Mouse (Mus musculus): ENCODE results near the gene Atp6v0d1.

The Atp6v0d1 gene

DNA sequence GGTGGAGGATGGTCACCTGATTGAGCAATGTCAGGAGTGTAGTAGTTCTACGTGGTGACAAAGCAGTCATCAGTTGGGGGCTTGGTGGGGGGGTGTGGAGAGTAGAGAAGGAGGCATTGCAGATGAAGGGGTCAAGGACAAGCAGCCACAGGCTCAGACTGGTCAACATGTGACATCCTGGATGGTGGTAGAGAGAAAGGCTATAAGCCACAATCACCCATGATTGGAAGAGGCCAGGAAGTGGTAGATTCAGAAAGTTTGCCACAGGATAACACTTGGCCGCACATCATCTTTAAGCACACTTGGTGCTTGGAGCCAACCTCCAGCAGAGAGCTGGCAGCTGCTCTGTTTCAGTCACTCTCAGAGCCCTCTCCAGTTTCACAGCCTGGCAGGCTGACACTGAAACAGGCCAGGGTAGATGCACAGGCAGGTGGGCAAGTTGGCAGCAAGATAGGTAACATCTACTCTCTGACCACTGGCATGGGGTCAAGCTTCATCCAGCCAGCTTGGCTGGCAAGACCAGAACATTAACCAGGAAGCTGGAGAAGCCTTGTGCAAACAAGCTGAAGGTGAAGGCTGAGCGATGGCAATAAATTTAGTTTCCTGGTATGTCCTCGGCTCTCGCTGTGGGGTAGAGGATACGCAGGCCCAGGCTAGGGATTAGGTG, 28.7 kb downstream of the Atp6v0d1 start:
- peak in 1 of 2 experiments; percentile 38 for DNase-seq (ENCODE audit: low spot score in 2 of 2)

DNA sequence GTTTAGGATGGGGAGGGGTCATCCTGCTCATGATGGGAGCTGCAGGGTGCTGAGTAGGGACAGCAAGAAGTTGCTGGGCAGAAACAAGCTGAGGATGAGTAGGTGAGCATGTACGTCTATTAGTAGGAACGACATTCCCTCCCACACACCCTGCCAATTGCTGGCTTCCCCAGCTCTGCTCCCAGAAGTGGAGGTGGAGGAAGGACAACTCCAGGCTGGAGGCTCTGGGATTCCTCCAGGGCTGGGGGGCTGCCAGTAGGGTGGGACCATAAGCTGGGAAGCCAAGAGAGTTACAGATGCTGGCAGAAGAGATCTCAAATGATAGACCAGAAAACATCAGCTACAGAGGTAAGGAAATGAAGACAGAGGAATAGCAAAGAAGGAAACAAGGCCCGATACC, 29.3 kb downstream of the Atp6v0d1 start:
- no peak for DNase-seq (ENCODE audit: low spot score in 2 of 2)

DNA sequence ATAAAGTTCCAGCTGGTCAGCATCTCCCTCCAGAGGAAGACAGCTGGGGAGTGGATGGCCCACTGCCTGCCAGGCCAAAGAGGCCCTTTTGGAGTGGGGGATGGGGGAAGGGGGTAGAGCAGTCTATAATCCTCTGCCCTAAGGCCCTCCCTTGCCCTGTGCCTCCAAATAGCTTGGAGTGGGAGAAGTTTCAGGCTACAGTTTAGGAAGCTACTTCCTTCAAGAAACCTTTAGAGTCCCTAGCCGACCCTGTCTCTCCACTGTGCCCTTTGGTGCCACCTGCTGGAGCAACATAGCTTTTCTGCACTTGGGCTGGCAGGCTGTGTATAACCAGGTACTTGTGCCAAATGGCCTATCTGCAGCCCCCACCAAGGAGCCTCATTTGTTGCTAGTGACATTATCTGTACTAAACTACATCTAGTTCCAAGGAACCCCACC, 31.9 kb downstream of the Atp6v0d1 start:
- peak in 1 of 2 experiments; percentile 72 for DNase-seq (ENCODE audit: low spot score in 2 of 2)

GRCm38 (mm10) chr8:105533439-105533838, 32.4 kb downstream of the Atp6v0d1 start:
- peak in 1 of 2 experiments; percentile 31 for DNase-seq (ENCODE audit: low spot score in 2 of 2)

DNA sequence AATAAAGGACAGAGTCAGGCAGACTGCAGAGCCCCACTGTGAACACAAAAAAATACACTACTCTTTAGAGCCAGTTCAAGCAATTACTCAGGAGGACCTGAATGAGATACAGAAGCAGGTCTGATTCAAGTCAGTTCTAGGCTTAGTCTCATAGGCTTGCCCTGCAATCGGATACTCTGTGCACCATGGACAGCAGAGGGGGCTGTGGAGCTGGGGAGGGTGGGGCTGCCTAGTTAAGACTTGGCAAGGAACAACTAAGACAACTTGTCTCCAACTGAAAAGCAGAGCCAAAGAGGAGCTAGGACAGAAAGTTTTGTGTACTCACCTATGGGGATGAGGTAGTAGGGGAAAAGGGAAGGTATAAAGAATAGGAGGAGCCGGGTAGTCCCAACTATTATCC, 34.1 kb downstream of the Atp6v0d1 start:
- DNase-seq (ENCODE audit: low spot score in 2 of 2): peak in 1 of 2 experiments; percentile 68

DNA sequence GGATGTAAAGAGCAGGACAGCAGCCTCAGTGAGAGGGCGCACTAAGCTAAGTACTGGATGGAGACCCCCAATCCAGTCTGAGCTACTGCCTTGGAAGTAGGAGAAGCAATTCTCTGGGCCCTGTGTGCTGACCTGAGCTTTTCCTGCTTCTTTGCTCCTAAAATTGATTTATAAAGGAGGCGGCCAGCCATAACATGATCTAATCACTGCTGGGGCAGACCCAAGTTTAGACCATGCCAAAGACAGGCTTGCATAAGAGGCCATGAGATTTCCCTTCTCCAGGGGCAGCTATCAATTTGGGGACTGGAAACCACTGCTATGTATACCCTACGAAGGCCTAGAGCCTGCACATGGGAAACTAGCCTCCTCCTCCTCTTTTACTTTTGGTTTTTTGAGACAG, 36.6 kb downstream of the Atp6v0d1 start:
- DNase-seq (ENCODE audit: low spot score in 2 of 2): peak in 1 of 2 experiments; percentile 70

- DNase-seq (ENCODE audit: low spot score in 2 of 2): no peak
Observed at GRCm38 (mm10) chr8:105528206-105528605, 37.6 kb downstream of the Atp6v0d1 start.

DNA sequence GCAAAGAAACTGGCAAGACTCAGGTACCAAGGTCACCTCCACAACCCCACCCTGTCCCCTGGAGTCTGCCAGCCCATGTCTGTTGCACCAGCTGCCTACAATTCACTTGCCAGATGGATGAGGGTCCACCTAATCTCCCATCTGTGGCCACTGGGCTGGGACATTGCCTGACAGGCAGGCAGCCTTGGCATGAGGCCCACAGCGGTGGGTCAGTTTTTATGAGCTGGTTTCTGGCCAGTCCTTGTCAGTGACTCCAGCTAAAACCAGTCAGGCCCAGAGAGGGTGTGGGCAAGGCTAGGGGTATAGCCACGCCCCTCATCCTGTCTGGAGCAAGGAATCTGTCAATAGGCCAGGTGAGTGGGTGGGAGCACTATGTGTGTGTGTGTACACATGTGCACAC, 38.7 kb downstream of the Atp6v0d1 start:
- DNase-seq (ENCODE audit: low spot score in 2 of 2): no peak

- no peak for DNase-seq (ENCODE audit: low spot score in 2 of 2)
Observed at GRCm38 (mm10) chr8:105522890-105523289, 43.0 kb downstream of the Atp6v0d1 start.

GRCm38 (mm10) chr8:105521995-105522769, 43.7 kb downstream of the Atp6v0d1 start:
- no peak for DNase-seq (ENCODE audit: low spot score in 2 of 2)

- no peak for DNase-seq (ENCODE audit: low spot score in 2 of 2)
Observed at GRCm38 (mm10) chr8:105521061-105521460, 44.8 kb downstream of the Atp6v0d1 start.

GRCm38 (mm10) chr8:105520521-105520920, 45.3 kb downstream of the Atp6v0d1 start:
- no peak for DNase-seq (ENCODE audit: low spot score in 2 of 2)

DNA sequence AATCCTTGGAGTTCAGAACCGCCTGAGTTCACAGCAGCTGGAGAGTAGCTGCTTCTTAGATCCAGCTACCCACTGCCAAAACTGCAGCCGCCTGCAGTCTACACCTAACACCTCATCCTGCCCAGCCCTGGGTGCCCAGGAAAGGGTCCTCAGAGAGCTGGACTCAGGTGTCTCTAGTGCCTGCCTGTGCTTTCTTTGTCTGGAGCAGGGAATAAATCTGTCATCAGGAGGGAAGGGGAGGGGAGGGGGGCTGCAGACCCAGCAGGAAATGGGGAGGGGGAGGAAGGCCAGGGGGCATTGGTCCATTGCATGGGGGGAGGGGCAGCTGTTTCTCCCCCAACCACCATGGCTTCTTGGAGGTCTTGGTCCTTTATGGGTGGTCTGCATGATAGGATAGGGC, 46.3 kb downstream of the Atp6v0d1 start:
- no peak for DNase-seq (ENCODE audit: low spot score in 2 of 2)

DNA sequence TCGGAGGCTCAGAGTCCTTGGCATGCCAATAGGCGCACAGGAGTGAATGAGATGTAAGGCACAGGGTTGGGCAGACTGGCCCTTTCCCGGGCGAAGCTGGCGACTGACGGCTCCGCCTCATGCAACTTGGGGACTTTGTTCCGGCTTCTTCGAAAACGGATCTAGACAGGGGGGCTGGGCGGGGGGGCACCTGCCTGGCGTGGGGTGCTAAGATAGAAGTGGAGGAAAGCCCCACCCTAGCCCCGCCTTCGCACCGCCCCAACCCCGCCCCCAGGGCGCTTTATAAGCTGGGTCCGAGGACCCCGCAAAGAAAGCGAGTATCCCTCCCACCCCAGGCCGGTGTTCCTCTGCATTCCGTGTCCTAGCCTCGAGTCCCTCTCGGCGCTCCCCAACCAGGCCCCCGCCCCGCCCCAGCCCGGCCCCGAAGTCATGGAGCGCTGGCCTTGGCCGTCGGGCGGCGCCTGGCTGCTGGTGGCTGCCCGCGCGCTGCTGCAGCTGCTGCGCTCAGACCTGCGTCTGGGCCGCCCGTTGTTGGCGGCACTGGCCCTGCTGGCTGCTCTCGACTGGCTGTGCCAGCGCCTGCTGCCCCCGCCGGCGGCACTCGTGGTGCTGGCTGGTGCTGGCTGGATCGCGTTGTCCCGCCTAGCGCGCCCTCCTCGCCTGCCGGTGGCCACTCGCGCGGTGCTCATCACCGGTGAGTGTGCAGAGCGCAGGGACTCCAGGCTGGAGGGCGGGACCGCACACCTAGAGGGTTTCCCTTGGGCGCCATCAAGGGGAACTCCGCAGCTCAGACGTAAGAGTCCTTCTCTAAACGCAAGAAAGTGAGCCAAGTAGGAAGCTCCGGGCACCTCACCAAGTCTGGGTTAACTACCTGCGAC, 47.2 kb downstream of the Atp6v0d1 start, which contains the start of gene Hsd11b2:
Gene Hsd11b2, plus strand, starts transcription at position 320 of the 878 bp plus-strand sequence.
- peak in 1 of 2 experiments; percentile 34 for DNase-seq (ENCODE audit: low spot score in 2 of 2)

DNA sequence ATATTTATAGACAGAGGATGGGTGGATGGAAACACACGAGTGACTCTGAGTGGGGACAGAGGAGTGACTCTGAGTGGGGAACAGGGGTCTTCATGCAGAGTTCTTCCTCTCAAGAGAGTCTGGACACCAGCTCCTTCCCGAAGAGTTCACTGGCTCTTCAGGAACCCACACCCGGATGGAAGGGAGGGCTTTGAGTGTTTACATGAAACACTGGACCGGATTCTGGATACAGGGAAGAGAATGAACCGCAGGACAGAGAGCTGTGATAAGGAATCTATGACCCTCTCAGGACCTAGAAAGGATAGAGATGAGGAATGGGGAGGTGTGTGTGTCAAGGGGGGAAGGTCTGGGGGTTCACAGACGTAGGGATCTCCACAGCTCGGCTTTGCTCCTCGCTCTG, 48.5 kb downstream of the Atp6v0d1 start:
- no peak for DNase-seq (ENCODE audit: low spot score in 2 of 2)

DNA sequence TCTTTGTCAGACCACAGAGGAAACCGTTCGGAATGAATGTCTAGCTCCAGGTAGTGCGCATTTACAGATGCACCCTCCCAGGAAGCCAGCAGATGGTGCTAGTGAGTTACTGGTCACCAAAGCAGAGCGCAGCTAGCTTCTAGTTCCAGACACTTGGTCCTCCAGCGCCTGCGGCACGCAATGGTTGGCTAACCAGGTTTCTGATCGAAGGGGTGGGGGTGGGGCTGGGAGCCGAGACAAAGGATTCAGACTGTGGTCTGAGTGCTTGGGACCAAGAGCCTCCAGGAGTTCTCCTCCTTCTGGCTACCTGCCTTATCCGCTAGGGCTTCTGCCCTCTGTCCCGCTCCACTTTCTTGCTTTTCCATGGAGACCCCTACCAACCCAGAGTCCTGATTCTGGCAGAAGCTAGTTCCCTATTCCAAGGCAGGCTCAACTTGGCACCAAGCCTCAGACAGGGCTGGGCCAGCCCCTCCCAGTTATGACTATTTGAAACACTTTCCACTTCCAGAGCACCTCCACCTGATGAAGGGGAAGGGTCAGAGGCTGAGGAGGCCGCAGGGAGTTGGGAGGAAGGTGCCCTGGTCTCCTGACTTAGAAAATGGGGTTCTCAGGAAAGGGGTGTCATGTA, 49.7 kb downstream of the Atp6v0d1 start:
- DNase-seq (ENCODE audit: low spot score in 2 of 2): peak; percentile 64 to 75

DNA sequence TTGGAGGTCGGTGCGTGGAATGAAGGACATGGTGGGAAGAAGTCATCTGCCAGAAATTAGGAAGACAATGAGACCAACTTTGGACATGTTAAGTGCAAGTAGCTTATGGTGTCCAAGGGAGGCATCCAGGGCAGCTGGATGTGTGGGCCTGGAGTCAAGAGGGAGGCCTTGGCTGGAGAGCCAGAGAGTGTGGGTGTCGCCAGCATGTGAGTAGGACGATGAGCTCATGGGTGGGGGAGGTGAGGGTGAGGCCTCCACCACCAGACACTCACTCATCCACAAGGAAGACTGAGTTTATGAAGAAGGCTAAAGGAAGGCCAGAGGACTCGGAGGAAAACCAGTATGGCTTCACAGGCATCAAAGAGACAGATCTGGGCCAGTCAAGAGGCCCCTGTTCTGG, 51.2 kb downstream of the Atp6v0d1 start:
- peak in 1 of 2 experiments; percentile 64 for DNase-seq (ENCODE audit: low spot score in 2 of 2)

- no peak for DNase-seq (ENCODE audit: low spot score in 2 of 2)
Observed at GRCm38 (mm10) chr8:105514194-105514593, 51.7 kb downstream of the Atp6v0d1 start.

- DNase-seq (ENCODE audit: low spot score in 2 of 2): no peak
Observed at GRCm38 (mm10) chr8:105509997-105510735, 55.7 kb downstream of the Atp6v0d1 start.

- no peak for DNase-seq (ENCODE audit: low spot score in 2 of 2)
Observed at GRCm38 (mm10) chr8:105508758-105509157, 57.1 kb downstream of the Atp6v0d1 start.

GRCm38 (mm10) chr8:105506977-105507376, 58.9 kb downstream of the Atp6v0d1 start:
- DNase-seq (ENCODE audit: low spot score in 2 of 2): peak in 1 of 2 experiments; percentile 26

Measured in urinary bladder, postnatal 36 days (tissue).